Mouse (Mus musculus): Measurements from ENCODE around the gene Pgbd5. TPM values are rescaled to one million over a fixed set of nuclear protein-coding genes. Genes with fewer than 3 reads are reported as not detected.

Pgbd5 gene
- polyA plus RNA-seq, 1 experiment from 2014 or later: 5.9 TPM

DNA sequence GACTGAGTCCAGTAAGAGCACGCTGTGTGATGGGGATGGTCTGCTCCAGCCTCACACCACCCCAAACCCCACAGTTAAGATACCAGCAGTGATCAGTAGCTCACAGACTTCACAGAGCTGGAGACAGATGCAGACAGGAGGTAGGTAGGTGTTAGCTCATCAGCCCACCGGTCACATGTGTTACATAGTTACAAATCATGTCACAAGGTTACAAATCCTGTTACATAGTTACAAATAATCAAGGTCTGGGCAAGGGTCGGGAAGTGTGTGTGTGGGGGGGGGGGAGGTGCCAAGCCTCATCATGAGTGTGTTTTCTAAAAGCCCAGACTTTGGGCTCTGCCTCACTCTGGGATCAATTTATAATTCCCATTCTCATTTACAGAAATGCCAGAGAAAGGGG is 78.5 kb downstream of the Pgbd5 start:
- no peaks in the 10 kb centered on the region for H3K27me3 ChIP-seq
- no peak overlapping the region for H3K27ac ChIP-seq
- no peaks in the 10 kb centered on the region for H3K4me1 ChIP-seq
- no peak overlapping the region for H3K4me2 ChIP-seq
- 79% methylated on average over 3 of the region's 3 CpGs for WGBS
- H3K9ac ChIP-seq: no peak overlapping the region
- no peaks in the 10 kb centered on the region for H3K9me3 ChIP-seq (replicated peaks)
- H3K4me3 ChIP-seq: no peak overlapping the region
- no peak for ATAC-seq
- H3K36me3 ChIP-seq (ENCODE audit: poor library complexity, severe bottlenecking): no peaks in the 10 kb centered on the region

DNA sequence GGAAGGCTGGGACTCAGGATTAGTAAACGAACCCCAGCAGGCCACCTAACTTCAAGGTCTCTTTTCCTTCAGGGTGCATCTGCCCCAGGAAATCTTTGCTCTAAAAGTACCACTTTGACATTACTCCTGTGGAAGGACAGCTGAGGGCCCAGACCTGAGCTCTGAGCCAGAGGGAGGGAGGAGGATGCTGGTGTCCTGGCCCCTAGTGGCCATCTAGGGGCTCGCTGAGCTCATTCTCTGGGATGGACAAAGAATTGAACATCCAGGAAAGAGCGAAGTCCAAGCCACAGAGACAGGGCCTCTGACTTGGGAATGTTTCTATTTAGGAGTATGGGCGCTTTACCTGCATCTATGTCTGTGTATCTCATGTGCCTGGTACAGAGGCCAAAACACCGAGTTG is 87.8 kb downstream of the Pgbd5 start:
- 62% methylated on average over 5 of the region's 5 CpGs for WGBS
- Histone ChIP-seq H3K4me2 (no peak overlapping the region), H3K36me3 (ENCODE audit: poor library complexity, severe bottlenecking) (no peaks in the 10 kb centered on the region), H3K27me3 (no peaks in the 10 kb centered on the region), H3K4me1 (no peaks in the 10 kb centered on the region), H3K27ac (no peak overlapping the region), H3K9ac (no peak overlapping the region), H3K4me3 (no peak overlapping the region), H3K9me3 (replicated peaks) (no peaks in the 10 kb centered on the region)
- no peak for ATAC-seq

DNA sequence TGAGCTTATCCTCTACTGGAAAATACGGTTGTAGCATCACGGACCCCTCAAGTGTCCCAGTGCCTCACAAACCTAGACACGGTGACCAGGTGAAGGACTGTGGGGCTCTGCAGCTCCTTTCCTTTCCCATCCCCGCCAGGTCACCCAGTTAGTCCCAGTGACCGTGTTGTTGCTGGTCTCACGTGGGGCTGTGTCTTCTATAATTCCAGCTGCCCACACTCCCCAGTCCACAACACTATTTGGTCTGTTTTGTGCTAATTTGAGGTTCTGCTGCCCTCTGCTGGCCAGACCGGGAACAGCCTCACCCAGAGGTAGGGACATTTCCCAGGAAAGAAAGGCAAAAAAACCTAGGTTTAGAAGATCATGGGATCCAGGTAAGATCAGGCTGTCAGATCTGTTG is 89.8 kb downstream of the Pgbd5 start:
- H3K27ac ChIP-seq: no peak overlapping the region
- H3K9ac ChIP-seq: no peak overlapping the region
- ATAC-seq: peak; percentile 54
- H3K36me3 ChIP-seq (ENCODE audit: poor library complexity, severe bottlenecking): peaks cover 13% of the 10 kb centered on the region
- WGBS: 36% methylated on average over 7 of the region's 7 CpGs
- no peaks in the 10 kb centered on the region for H3K27me3 ChIP-seq
- no peaks in the 10 kb centered on the region for H3K9me3 ChIP-seq (replicated peaks)
- no peak overlapping the region for H3K4me2 ChIP-seq
- no peak overlapping the region for H3K4me3 ChIP-seq
- no peaks in the 10 kb centered on the region for H3K4me1 ChIP-seq

DNA sequence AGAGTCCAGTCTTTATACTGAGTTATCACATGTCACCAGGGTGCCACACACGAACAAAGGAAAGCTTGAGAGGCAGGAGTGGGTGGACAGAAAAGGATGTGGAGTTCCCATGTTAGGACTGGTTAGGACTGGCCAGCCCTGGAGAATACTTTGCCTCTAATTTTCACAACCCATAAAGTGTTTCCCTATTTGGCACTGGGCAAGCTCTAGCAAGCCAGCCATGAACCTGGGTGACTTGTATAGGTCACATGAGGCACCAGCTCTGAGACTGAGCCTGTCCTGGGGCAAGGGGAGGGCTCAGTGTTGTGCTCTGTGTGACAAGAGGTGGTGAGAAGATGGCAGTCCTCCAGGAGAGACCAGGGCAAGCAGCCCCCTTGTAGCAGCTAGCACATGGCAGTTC is 91.4 kb downstream of the Pgbd5 start:
- ATAC-seq: no peak

DNA sequence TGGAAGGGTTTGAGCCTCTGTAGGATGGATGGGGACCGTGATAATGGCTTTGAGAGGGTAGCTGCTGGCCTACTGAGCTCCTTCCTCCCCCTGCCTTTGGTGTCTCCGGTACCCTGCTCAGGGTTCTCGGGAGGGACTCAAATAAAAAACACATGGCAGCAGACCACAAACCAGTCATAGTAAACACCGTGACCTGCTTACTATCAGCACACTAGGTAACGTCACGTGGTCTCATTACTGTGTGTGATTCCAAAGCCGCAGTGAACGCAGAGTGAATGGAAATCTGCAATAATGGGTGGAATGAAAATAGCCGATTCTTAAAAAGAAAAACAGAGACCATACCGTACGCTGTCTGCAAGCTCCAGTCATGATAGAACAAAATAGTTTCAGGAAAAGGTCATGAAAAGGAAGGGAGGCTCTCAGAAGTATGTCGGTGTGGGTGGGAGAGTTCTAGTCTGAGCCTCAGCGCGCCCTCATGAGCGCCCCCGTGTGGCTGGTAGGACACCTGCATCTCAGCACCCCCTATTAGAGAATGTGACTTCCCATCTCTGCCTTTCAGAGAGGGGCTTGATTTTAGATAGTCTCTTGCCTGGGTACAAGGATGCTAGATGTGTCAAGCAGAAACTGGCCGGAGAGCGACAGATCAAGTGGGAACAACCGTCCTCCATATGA is 92.5 kb downstream of the Pgbd5 start:
- Histone ChIP-seq H3K4me2 (no peak overlapping the region), H3K27ac (no peak overlapping the region), H3K9ac (no peak overlapping the region), H3K27me3 (no peaks in the 10 kb centered on the region), H3K36me3 (ENCODE audit: poor library complexity, severe bottlenecking) (peaks cover 40% of the 10 kb centered on the region), H3K4me3 (no peak overlapping the region), H3K9me3 (replicated peaks) (no peaks in the 10 kb centered on the region), H3K4me1 (no peaks in the 10 kb centered on the region)
- 49% methylated on average over 19 of the region's 19 CpGs for WGBS
- ATAC-seq: peak; percentile 55; the same call in 1 of the 2 replicates

More for the DNA sequence above, 91.4 kb downstream of the Pgbd5 start:
- Histone ChIP-seq H3K27ac (no peak overlapping the region), H3K36me3 (ENCODE audit: poor library complexity, severe bottlenecking) (peaks cover 29% of the 10 kb centered on the region), H3K9ac (no peak overlapping the region), H3K27me3 (no peaks in the 10 kb centered on the region), H3K9me3 (replicated peaks) (no peaks in the 10 kb centered on the region), H3K4me2 (no peak overlapping the region), H3K4me1 (no peaks in the 10 kb centered on the region), H3K4me3 (no peak overlapping the region)
- 52% methylated on average over 1 of the region's 1 CpGs for WGBS

DNA sequence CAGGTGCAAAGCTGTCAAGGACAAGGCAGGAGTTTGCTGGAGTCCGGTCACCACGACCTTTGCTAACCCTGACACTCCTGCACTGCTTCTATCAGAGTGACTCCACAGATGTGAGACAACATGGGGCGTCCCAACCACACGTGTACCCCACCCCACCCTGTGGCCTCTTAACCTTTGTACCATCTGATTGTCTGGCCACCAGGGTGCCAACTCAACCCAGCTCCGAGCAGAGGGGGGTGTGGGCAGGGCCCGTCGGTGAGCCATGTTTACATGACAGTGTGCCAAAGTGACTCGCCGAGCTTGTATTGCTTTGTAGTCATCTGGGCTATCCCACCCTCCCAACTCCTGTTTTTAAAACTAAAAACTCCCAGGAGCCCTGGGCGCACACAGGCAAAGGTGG is 94.4 kb downstream of the Pgbd5 start:
- H3K4me2 ChIP-seq: no peak overlapping the region
- H3K27ac ChIP-seq: no peak overlapping the region
- peaks cover 52% of the 10 kb centered on the region for H3K36me3 ChIP-seq (ENCODE audit: poor library complexity, severe bottlenecking)
- no peak for ATAC-seq
- no peaks in the 10 kb centered on the region for H3K4me1 ChIP-seq
- H3K9me3 ChIP-seq (replicated peaks): no peaks in the 10 kb centered on the region
- no peak overlapping the region for H3K4me3 ChIP-seq
- WGBS: 89% methylated on average over 10 of the region's 10 CpGs
- H3K27me3 ChIP-seq: no peaks in the 10 kb centered on the region
- no peak overlapping the region for H3K9ac ChIP-seq

DNA sequence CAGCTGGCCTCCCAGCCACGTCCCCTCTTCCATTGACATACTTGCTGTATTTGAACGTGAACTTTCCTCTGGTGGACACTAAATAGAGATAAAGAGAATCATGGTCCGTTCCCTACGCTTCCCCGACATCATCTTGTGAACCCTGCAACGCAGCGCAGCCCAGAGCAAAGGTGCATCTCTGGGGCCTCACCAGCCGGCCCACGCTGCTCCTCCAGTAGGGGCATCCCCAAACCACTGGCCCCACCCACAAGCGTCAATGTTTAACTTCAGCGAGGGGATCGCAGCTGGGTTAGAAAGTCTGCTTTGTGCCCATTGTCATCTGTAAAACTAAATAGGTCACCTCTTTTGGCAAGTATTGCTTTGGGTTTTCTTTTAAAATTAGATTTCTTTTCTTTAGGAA is 95.5 kb downstream of the Pgbd5 start:
- ATAC-seq: no peak
- no peak overlapping the region for H3K9ac ChIP-seq
- H3K27ac ChIP-seq: no peak overlapping the region
- no peak overlapping the region for H3K4me2 ChIP-seq
- H3K27me3 ChIP-seq: no peaks in the 10 kb centered on the region
- H3K4me1 ChIP-seq: no peaks in the 10 kb centered on the region
- H3K9me3 ChIP-seq (replicated peaks): no peaks in the 10 kb centered on the region
- H3K36me3 ChIP-seq (ENCODE audit: poor library complexity, severe bottlenecking): peaks cover 62% of the 10 kb centered on the region
- no peak overlapping the region for H3K4me3 ChIP-seq
- 92% methylated on average over 12 of the region's 12 CpGs for WGBS

DNA sequence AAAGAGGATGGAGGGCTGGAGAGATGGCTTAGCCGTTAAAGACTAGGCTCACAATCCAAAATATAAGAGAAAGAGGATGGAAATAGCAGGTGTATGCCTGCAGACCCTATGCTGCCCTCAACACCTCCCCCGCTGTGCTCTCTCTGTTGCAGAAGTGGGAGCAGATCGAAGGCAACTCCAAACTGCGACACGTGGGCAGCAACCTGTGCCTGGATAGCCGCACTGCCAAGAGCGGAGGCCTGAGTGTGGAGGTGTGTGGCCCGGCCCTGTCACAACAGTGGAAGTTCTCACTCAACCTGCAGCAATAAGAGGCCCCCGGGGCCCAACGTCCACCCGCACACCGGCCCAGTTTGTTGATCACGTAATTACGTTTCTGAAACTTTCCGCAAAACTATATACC is 96.3 kb downstream of the Pgbd5 start:
- 92% methylated on average over 15 of the region's 15 CpGs for WGBS
- no peak overlapping the region for H3K27ac ChIP-seq
- H3K9ac ChIP-seq: no peak overlapping the region
- peaks cover 70% of the 10 kb centered on the region for H3K36me3 ChIP-seq (ENCODE audit: poor library complexity, severe bottlenecking)
- no peak overlapping the region for H3K4me3 ChIP-seq
- no peaks in the 10 kb centered on the region for H3K4me1 ChIP-seq
- no peaks in the 10 kb centered on the region for H3K27me3 ChIP-seq
- H3K9me3 ChIP-seq (replicated peaks): no peaks in the 10 kb centered on the region
- no peak overlapping the region for H3K4me2 ChIP-seq
- no peak for ATAC-seq

DNA sequence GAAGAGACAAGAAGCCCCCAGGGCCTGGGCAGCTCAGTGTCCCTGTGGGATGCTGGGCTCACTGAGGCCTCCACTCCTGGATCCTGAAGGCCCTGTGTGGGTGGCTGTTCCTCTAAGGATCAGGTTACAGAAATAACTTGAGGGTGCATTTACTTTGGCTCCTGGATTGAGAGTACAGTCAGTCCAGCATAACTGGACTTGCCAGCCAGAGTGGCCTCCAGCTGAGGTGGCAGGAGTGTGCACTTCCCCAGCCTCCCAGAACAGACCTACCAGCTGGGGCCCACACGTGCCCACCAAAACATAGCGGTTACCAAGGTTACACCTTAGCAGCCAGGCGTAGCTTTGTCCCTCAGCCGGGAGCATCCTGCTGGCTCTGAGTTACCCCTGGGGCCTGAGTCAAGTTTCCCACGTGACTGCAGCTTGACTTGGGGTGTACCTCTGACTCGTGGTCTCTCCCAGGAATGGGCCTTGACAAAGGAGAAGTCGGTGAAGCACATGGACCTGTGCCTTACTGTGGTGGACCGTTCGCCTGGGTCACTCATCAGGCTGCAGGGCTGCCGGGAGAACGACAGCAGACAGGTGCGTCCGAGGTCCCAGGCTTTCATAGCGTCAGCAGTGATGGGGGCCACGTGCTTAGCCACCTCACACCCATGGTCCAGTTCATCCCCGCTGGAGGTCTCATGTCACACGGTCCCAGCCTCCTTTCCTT is 98.9 kb downstream of the Pgbd5 start:
- H3K36me3 ChIP-seq (ENCODE audit: poor library complexity, severe bottlenecking): peaks cover 91% of the 10 kb centered on the region
- no peaks in the 10 kb centered on the region for H3K9me3 ChIP-seq (replicated peaks)
- H3K4me2 ChIP-seq: no peak overlapping the region
- H3K4me1 ChIP-seq: no peaks in the 10 kb centered on the region
- no peak overlapping the region for H3K9ac ChIP-seq
- H3K27me3 ChIP-seq: no peaks in the 10 kb centered on the region
- no peak for ATAC-seq
- no peak overlapping the region for H3K4me3 ChIP-seq
- WGBS: 70% methylated on average over 17 of the region's 17 CpGs
- H3K27ac ChIP-seq: no peak overlapping the region

DNA sequence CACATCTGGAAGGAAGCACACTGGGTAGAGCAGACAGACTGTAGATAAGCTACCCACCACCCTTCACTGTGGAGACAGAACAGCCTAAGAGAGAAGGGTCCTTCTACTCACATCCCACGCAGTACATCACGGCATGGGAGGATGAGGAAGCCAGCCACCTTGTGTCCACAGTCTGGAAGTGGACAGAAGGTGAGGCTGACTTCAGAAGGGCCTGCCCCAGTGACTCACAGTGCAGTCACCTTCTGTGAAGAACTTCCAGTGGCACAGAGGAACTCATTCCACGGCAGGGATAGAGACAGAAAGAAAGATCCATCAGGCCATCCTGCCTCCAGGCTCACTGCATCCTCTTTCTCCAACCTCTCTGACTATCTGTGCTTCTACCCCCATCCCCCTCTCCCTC is 99.7 kb downstream of the Pgbd5 start:
- H3K36me3 ChIP-seq (ENCODE audit: poor library complexity, severe bottlenecking): peaks cover 92% of the 10 kb centered on the region
- no peak overlapping the region for H3K4me3 ChIP-seq
- H3K9me3 ChIP-seq (replicated peaks): no peaks in the 10 kb centered on the region
- WGBS: 92% methylated on average over 3 of the region's 3 CpGs
- no peaks in the 10 kb centered on the region for H3K27me3 ChIP-seq
- no peak overlapping the region for H3K27ac ChIP-seq
- no peak overlapping the region for H3K9ac ChIP-seq
- H3K4me1 ChIP-seq: no peaks in the 10 kb centered on the region
- no peak overlapping the region for H3K4me2 ChIP-seq
- no peak for ATAC-seq

DNA sequence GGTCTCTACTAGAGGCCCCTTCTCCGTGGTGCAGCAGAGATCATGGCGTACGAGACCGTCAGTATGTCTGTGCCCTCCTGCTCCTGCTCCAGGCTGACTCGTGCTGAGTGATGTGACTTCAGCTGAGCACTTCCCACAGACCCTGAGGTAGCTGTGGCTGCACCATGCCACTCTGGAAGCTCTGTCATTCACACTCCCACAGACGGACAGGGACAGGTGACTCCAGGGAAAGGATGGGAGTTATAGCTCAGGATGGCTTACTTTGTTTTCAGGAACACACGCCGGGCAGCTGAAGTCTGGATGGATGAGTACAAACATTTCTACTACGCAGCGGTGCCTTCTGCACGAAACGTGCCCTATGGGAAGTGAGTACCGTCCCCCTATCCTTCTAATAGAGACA is 103.2 kb downstream of the Pgbd5 start:
- ATAC-seq: no peak
- Histone ChIP-seq H3K27me3 (no peaks in the 10 kb centered on the region), H3K4me1 (no peaks in the 10 kb centered on the region), H3K36me3 (ENCODE audit: poor library complexity, severe bottlenecking) (peaks cover 97% of the 10 kb centered on the region), H3K9me3 (replicated peaks) (no peaks in the 10 kb centered on the region), H3K9ac (no peak overlapping the region), H3K4me2 (no peak overlapping the region), H3K27ac (no peak overlapping the region), H3K4me3 (no peak overlapping the region)
- 96% methylated on average over 13 of the region's 13 CpGs for WGBS

DNA sequence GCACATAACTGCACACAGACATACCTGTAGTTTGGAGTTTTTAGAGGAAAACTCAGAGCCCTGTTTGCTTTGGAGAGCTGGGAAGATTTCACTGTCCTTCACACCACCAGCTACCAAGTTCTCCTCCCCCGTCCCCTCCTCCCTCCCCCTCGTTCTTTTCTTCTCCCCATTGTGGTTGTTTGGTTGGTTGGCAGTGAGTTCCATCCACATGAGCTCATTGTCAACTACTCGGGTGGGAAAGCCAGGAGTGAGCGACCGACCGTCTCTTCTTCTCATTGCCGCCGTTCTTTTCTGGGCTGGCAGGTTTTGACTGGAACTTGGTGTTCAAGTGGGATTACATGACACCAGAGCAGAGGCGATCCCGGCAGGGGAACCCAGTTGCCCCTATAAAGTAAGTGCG is 107.8 kb downstream of the Pgbd5 start:
- no peak for ATAC-seq
- Histone ChIP-seq H3K27ac (no peak overlapping the region), H3K4me1 (peaks cover 11% of the 10 kb centered on the region), H3K27me3 (no peaks in the 10 kb centered on the region), H3K36me3 (ENCODE audit: poor library complexity, severe bottlenecking) (peaks cover 90% of the 10 kb centered on the region), H3K4me3 (no peak overlapping the region), H3K9me3 (replicated peaks) (no peaks in the 10 kb centered on the region), H3K9ac (no peak overlapping the region), H3K4me2 (no peak overlapping the region)
- WGBS: 54% methylated on average over 11 of the region's 11 CpGs

DNA sequence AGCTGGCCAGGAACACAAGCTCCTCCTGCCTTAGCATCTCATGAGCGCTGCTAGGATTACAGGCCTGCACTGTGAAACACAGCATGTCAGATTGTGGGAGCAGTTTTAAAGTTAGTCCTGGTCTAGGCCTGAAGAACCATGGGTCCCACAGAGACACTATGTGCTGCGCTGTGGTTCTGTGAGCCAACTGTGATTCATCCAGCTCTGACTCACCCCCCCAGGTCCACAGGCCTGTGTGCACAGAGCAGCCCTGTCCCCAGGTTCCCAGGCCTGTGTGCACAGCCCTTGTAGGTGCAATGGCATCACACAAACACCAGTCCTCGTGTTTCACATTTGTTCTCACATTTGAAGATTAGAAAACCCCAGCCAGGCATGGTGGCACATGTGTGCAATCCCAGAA is 108.4 kb downstream of the Pgbd5 start:
- no peak for ATAC-seq
- no peaks in the 10 kb centered on the region for H3K27me3 ChIP-seq

More for the DNA sequence above, 108.4 kb downstream of the Pgbd5 start:
- WGBS: 92% methylated on average over 3 of the region's 3 CpGs
- H3K36me3 ChIP-seq (ENCODE audit: poor library complexity, severe bottlenecking): peaks cover 90% of the 10 kb centered on the region
- H3K4me3 ChIP-seq: no peak overlapping the region
- no peak overlapping the region for H3K4me2 ChIP-seq
- peaks cover 11% of the 10 kb centered on the region for H3K4me1 ChIP-seq
- no peak overlapping the region for H3K9ac ChIP-seq
- H3K27ac ChIP-seq: peak overlapping the region; percentile 69
- H3K9me3 ChIP-seq (replicated peaks): no peaks in the 10 kb centered on the region

Data from forebrain, embryonic 13.5 days (tissue).